Mouse (Mus musculus): ENCODE data around the gene Vwa5b1. TPM values are rescaled to one million over a fixed set of nuclear protein-coding genes. Genes with fewer than 3 reads are reported as not detected.

Vwa5b1 gene
- polyA plus RNA-seq, 1 experiment from 2014 or later, result 0.26 TPM

DNA sequence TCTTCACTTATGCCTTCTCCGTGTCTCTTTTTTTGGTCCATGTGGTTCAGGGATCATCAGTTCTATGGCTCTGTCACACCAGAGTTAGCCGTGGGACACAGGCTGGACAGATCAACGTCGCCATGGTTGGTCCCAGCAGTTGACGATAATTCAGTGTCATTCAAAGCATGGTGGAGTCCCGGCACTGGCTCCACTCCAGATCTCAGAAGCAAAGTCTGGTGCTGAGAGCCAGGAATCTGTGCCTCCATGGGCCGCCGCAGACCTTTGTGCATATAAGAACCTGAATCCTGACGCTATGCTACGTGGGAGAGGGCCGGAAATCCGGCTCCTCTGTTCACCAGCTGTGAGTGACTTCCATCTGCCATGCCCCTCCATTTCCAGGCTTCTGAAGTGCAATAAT is 100.1 kb downstream of the Vwa5b1 start:
- H3K27ac ChIP-seq (ENCODE audit: low read depth), result no peak overlapping the region
- WGBS, result 86% methylated on average over 12 of the region's 12 CpGs
- ATAC-seq (replicated peaks; ENCODE audit: low FRiP score, low TSS enrichment, low read depth), result no peak
- no peaks in the 10 kb centered on the region for H3K36me3 ChIP-seq (ENCODE audit: control insufficient read depth, insufficient read depth, low read length)
- no peak overlapping the region for H3K4me3 ChIP-seq (ENCODE audit: low read depth, low read length)
- H3K4me2 ChIP-seq (ENCODE audit: low read length), result no peak overlapping the region
- no peak overlapping the region for H3K9ac ChIP-seq (ENCODE audit: low read length)
- no peaks in the 10 kb centered on the region for H3K27me3 ChIP-seq (replicated peaks; ENCODE audit: control insufficient read depth, insufficient read depth, low read length)
- H3K9me3 ChIP-seq (ENCODE audit: control insufficient read depth, low read length), result peaks cover 2% of the 10 kb centered on the region; the same call in 1 of the 2 replicates
- no peak for DNase-seq (ENCODE audit: low spot score)
- H3K4me1 ChIP-seq (replicated peaks; ENCODE audit: control insufficient read depth, insufficient read depth, low read length), result no peaks in the 10 kb centered on the region; the same call in 1 of the 2 replicates

DNA sequence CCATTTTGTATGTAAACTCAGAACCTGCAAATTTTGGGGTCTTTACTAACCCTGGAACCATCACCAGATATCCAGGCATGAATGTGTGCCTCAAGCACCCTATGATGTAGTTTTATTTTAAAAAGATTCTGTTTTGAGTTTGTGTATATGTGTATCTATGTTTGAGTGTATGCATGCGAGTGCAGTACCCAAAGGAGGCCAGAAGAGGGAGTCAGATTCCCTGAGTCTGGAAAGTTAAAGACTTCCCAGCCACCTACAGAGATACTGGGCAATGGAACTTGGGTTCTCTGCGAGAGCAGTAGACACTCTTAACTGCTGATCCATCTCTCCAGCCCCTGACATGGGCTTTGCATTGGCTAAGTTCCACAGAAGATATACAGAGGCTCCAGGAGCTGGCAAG is 101.8 kb downstream of the Vwa5b1 start:
- Histone ChIP-seq H3K9me3 (ENCODE audit: control insufficient read depth, low read length) (peaks cover 2% of the 10 kb centered on the region; the same call in 1 of the 2 replicates), H3K27ac (ENCODE audit: low read depth) (no peak overlapping the region), H3K4me3 (ENCODE audit: low read depth, low read length) (no peak overlapping the region), H3K9ac (ENCODE audit: low read length) (no peak overlapping the region), H3K36me3 (ENCODE audit: control insufficient read depth, insufficient read depth, low read length) (no peaks in the 10 kb centered on the region), H3K4me2 (ENCODE audit: low read length) (no peak overlapping the region), H3K27me3 (replicated peaks; ENCODE audit: control insufficient read depth, insufficient read depth, low read length) (no peaks in the 10 kb centered on the region), H3K4me1 (replicated peaks; ENCODE audit: control insufficient read depth, insufficient read depth, low read length) (no peaks in the 10 kb centered on the region; the same call in 1 of the 2 replicates)
- ATAC-seq (replicated peaks; ENCODE audit: low FRiP score, low TSS enrichment, low read depth) (no peak), DNase-seq (ENCODE audit: low spot score) (no peak)
- WGBS, result 92% methylated on average over 2 of the region's 2 CpGs

DNA sequence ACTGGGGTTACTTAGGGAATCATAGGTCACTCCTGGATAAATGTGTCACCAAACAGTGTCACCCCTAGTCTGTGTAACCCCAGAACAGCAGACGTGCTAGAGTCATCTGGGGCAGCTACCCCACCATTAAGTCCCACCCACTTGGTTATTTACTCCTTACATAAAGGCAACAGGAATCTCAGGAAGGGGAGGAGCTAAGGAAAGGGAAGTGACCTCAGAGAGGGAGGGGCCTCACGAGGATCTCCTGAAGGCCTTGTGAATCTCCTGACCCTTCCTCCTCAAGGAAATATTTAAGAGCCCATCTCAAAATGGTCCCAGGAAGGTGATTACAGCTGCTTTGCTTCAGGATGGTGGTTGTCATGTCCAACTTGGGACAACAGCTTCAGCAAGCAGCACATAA is 103.9 kb downstream of the Vwa5b1 start:
- H3K27ac ChIP-seq (ENCODE audit: low read depth), result no peak overlapping the region
- no peak overlapping the region for H3K4me3 ChIP-seq (ENCODE audit: low read depth, low read length)
- no peaks in the 10 kb centered on the region for H3K27me3 ChIP-seq (replicated peaks; ENCODE audit: control insufficient read depth, insufficient read depth, low read length)
- H3K4me1 ChIP-seq (replicated peaks; ENCODE audit: control insufficient read depth, insufficient read depth, low read length), result no peaks in the 10 kb centered on the region
- H3K4me2 ChIP-seq (ENCODE audit: low read length), result no peak overlapping the region
- ATAC-seq (replicated peaks; ENCODE audit: low FRiP score, low TSS enrichment, low read depth), result no peak
- WGBS, result 79% methylated on average over 2 of the region's 2 CpGs
- DNase-seq (ENCODE audit: low spot score), result no peak
- H3K36me3 ChIP-seq (ENCODE audit: control insufficient read depth, insufficient read depth, low read length), result no peaks in the 10 kb centered on the region
- H3K9ac ChIP-seq (ENCODE audit: low read length), result no peak overlapping the region
- H3K9me3 ChIP-seq (ENCODE audit: control insufficient read depth, low read length), result peaks cover 2% of the 10 kb centered on the region; the same call in 1 of the 2 replicates

DNA sequence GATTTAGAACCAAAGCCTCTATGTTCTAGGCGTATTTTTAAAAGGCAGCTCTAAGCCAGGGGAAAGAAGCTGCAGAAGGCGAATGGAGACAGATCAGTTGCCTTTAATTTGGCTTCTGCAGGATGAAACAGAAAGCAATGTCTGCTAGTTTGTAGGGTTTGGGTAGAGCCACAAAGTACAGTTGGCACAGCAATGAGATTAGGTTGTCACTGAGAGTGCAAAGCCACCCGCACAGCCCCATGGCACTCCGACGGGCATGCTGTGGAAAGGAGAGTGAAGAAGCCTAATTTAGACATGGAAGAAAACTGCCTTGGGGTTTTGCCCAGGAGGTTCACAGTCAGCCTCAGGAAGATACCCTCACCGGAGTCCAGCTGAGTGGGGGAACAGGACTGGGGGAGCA is 105.7 kb downstream of the Vwa5b1 start:
- no peak overlapping the region for H3K9ac ChIP-seq (ENCODE audit: low read length)
- DNase-seq (ENCODE audit: low spot score) (no peak), ATAC-seq (replicated peaks; ENCODE audit: low FRiP score, low TSS enrichment, low read depth) (no peak)
- H3K27ac ChIP-seq (ENCODE audit: low read depth), result no peak overlapping the region
- WGBS, result 92% methylated on average over 6 of the region's 6 CpGs
- H3K4me2 ChIP-seq (ENCODE audit: low read length), result no peak overlapping the region
- H3K4me1 ChIP-seq (replicated peaks; ENCODE audit: control insufficient read depth, insufficient read depth, low read length), result no peaks in the 10 kb centered on the region
- no peak overlapping the region for H3K4me3 ChIP-seq (ENCODE audit: low read depth, low read length)
- H3K27me3 ChIP-seq (replicated peaks; ENCODE audit: control insufficient read depth, insufficient read depth, low read length), result no peaks in the 10 kb centered on the region
- no peaks in the 10 kb centered on the region for H3K36me3 ChIP-seq (ENCODE audit: control insufficient read depth, insufficient read depth, low read length)
- H3K9me3 ChIP-seq (ENCODE audit: control insufficient read depth, low read length), result peaks cover 2% of the 10 kb centered on the region; the same call in 1 of the 2 replicates

DNA sequence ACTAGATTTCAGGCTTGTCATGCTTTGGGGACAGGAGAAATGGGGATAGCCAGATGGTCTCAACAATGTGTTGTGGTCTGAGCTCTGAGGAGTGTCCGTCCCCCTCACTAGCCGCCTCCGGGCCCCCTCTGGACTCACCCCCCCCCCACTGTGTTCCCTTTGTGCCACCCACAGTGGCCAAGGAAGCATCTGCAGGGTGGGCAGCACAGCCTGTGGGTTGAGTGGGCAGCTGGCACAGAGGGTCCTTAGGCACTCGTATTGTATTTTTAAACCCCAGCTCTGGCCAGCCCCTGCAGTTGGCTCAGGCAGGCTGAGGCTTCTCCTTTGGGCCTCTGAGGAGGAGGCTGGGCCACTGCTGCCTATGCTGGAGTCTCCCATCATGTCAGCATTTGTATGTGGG is 110.0 kb downstream of the Vwa5b1 start:
- Histone ChIP-seq H3K9ac (ENCODE audit: low read length) (no peak overlapping the region), H3K36me3 (ENCODE audit: control insufficient read depth, insufficient read depth, low read length) (no peaks in the 10 kb centered on the region), H3K27ac (ENCODE audit: low read depth) (no peak overlapping the region), H3K4me3 (ENCODE audit: low read depth, low read length) (no peak overlapping the region), H3K4me2 (ENCODE audit: low read length) (no peak overlapping the region), H3K4me1 (replicated peaks; ENCODE audit: control insufficient read depth, insufficient read depth, low read length) (0 out of 2 replicates have a peak, but pooled peaks cover 4% of the 10 kb centered on the region), H3K27me3 (replicated peaks; ENCODE audit: control insufficient read depth, insufficient read depth, low read length) (no peaks in the 10 kb centered on the region), H3K9me3 (ENCODE audit: control insufficient read depth, low read length) (no peaks in the 10 kb centered on the region)
- DNase-seq (ENCODE audit: low spot score) (no peak), ATAC-seq (replicated peaks; ENCODE audit: low FRiP score, low TSS enrichment, low read depth) (no peak)
- 93% methylated on average over 4 of the region's 4 CpGs for WGBS

DNA sequence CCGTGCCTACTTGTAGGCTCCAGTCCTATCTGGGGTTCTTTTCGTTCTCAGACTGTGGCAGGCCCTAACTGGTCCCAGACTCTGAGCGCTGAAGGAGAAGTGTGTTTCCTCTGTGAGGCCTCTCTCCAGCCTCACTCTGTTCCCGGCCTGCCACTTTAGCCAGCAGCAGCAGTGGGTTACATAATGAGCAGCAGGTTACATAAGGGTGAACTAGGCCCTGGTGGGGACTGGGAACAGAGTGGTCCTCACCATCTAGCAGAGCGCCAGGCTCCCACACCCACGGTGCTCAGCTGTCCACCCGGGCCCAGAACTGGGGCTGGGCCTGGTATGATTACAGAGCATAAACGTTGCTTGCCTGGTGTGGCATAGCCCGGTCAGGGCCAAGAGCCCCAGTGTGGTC is 110.9 kb downstream of the Vwa5b1 start:
- Histone ChIP-seq H3K4me3 (ENCODE audit: low read depth, low read length) (no peak overlapping the region), H3K4me1 (replicated peaks; ENCODE audit: control insufficient read depth, insufficient read depth, low read length) (0 out of 2 replicates have a peak, but pooled peaks cover 4% of the 10 kb centered on the region), H3K4me2 (ENCODE audit: low read length) (no peak overlapping the region), H3K27ac (ENCODE audit: low read depth) (no peak overlapping the region), H3K36me3 (ENCODE audit: control insufficient read depth, insufficient read depth, low read length) (no peaks in the 10 kb centered on the region), H3K9me3 (ENCODE audit: control insufficient read depth, low read length) (no peaks in the 10 kb centered on the region), H3K27me3 (replicated peaks; ENCODE audit: control insufficient read depth, insufficient read depth, low read length) (no peaks in the 10 kb centered on the region), H3K9ac (ENCODE audit: low read length) (no peak overlapping the region)
- ATAC-seq (replicated peaks; ENCODE audit: low FRiP score, low TSS enrichment, low read depth), result no peak
- no peak for DNase-seq (ENCODE audit: low spot score)
- WGBS, result 79% methylated on average over 9 of the region's 9 CpGs

DNA sequence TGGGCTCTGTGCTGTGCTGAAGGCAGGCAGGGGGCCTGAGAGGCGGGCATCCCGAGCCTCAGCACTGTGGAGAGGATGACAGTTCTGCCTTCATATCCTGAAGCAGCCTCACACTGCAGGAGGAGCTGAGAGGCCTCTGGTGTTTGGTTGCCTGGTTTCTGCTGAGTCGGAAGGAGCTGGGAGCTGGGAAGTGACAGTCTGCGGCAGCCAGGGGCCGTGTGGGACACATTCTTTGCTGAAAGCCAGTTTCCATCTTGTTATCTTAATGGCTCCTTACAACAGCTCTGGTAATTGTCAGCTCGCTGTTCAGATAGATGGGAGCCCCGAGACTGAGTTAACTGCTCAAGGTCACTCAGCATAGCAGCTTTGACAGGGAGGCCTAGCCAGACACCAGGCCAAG is 111.9 kb downstream of the Vwa5b1 start:
- no peaks in the 10 kb centered on the region for H3K27me3 ChIP-seq (replicated peaks; ENCODE audit: control insufficient read depth, insufficient read depth, low read length)
- DNase-seq (ENCODE audit: low spot score) (no peak), ATAC-seq (replicated peaks; ENCODE audit: low FRiP score, low TSS enrichment, low read depth) (0 out of 2 replicates have a peak, but pooled peaks have one; percentile 14)
- WGBS, result 13% methylated on average over 7 of the region's 7 CpGs
- H3K9ac ChIP-seq (ENCODE audit: low read length), result no peak overlapping the region
- no peak overlapping the region for H3K4me2 ChIP-seq (ENCODE audit: low read length)
- H3K9me3 ChIP-seq (ENCODE audit: control insufficient read depth, low read length), result no peaks in the 10 kb centered on the region
- 0 out of 2 replicates have a peak, but pooled peaks cover 4% of the 10 kb centered on the region for H3K4me1 ChIP-seq (replicated peaks; ENCODE audit: control insufficient read depth, insufficient read depth, low read length)
- H3K4me3 ChIP-seq (ENCODE audit: low read depth, low read length), result no peak overlapping the region
- H3K36me3 ChIP-seq (ENCODE audit: control insufficient read depth, insufficient read depth, low read length), result no peaks in the 10 kb centered on the region
- H3K27ac ChIP-seq (ENCODE audit: low read depth), result no peak overlapping the region

DNA sequence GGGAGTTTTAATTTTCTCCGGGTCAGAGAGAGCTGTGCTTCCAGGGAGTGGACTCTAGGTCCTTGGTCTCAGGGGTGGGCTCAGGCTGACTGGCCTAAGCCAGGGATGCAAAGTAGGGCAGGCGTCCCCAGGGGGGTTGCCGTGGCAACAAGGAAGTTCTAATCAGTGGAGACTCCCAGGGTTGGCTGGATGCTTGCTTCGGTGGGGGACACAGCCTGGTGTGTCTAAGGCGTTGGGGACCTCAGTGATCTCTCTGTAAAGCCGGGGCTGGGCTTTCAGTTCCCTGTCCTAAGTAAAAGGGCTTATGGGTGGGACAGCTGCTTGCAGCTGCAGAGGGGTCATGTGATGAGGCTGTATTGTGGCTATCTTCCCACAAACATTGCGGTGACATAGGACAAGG is 113.4 kb downstream of the Vwa5b1 start:
- Histone ChIP-seq H3K27me3 (replicated peaks; ENCODE audit: control insufficient read depth, insufficient read depth, low read length) (no peaks in the 10 kb centered on the region), H3K27ac (ENCODE audit: low read depth) (no peak overlapping the region), H3K4me2 (ENCODE audit: low read length) (no peak overlapping the region), H3K36me3 (ENCODE audit: control insufficient read depth, insufficient read depth, low read length) (no peaks in the 10 kb centered on the region), H3K4me1 (replicated peaks; ENCODE audit: control insufficient read depth, insufficient read depth, low read length) (0 out of 2 replicates have a peak, but pooled peaks cover 4% of the 10 kb centered on the region), H3K9ac (ENCODE audit: low read length) (no peak overlapping the region), H3K9me3 (ENCODE audit: control insufficient read depth, low read length) (no peaks in the 10 kb centered on the region), H3K4me3 (ENCODE audit: low read depth, low read length) (no peak overlapping the region)
- DNase-seq (ENCODE audit: low spot score) (no peak), ATAC-seq (replicated peaks; ENCODE audit: low FRiP score, low TSS enrichment, low read depth) (0 out of 2 replicates have a peak, but pooled peaks have one; percentile 23)
- 21% methylated on average over 7 of the region's 7 CpGs for WGBS

DNA sequence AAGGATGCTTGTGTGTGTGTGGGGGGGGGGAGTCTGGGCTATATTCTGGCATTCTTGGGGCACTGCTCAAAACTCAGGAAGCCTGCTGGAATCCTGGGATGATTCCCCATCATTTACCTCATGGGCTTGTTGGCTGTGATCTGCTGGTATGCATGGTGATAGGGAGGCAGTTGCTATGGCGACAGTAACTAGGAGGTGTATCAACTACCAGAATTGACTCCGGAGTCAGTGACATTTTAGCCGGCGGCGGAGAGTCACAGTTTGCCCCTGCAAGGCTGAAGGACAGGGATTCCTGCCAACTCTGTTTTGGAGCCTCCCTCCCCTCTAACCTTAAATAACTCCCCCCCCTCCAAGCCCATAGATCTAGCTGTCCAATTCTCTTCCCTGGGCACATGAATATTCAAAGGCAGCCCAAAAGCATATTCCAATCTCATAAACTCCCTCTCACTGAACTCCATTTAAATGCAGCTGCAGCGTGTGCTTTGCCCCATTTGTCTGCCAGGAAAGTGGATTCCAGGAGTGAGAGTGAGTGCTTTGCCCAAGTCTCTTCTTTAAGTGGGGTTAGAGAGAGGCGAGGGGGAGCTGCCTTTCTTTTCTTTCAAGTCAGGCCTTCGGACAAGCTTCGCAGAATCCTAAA is 118.4 kb downstream of the Vwa5b1 start:
- H3K27ac ChIP-seq (ENCODE audit: low read depth), result no peak overlapping the region
- H3K36me3 ChIP-seq (ENCODE audit: control insufficient read depth, insufficient read depth, low read length), result no peaks in the 10 kb centered on the region
- no peak overlapping the region for H3K4me3 ChIP-seq (ENCODE audit: low read depth, low read length)
- H3K9ac ChIP-seq (ENCODE audit: low read length), result no peak overlapping the region
- H3K4me1 ChIP-seq (replicated peaks; ENCODE audit: control insufficient read depth, insufficient read depth, low read length), result no peaks in the 10 kb centered on the region
- no peaks in the 10 kb centered on the region for H3K27me3 ChIP-seq (replicated peaks; ENCODE audit: control insufficient read depth, insufficient read depth, low read length)
- WGBS, result 46% methylated on average over 9 of the region's 9 CpGs
- ATAC-seq (replicated peaks; ENCODE audit: low FRiP score, low TSS enrichment, low read depth), result no peak
- DNase-seq (ENCODE audit: low spot score), result no peak
- H3K9me3 ChIP-seq (ENCODE audit: control insufficient read depth, low read length), result no peaks in the 10 kb centered on the region
- no peak overlapping the region for H3K4me2 ChIP-seq (ENCODE audit: low read length)
